Mouse (Mus musculus) megakaryocyte, embryonic 14.5 days (primary cell): Measurements from ENCODE around the gene St6gal1.

Experiments
- FLI1 ChIP-seq: IDR thresholded peaks from 2 replicates; pipeline ENCODE4 v1.6.1; 2012; ENCODE audit warnings: low read length, inconsistent platforms, mixed read lengths
- GATA1 ChIP-seq: IDR thresholded peaks from 3 replicates; pipeline ENCODE4 v1.6.1; 2012; ENCODE audit warnings: mixed read lengths, low read length, inconsistent platforms, borderline replicate concordance

DNA sequence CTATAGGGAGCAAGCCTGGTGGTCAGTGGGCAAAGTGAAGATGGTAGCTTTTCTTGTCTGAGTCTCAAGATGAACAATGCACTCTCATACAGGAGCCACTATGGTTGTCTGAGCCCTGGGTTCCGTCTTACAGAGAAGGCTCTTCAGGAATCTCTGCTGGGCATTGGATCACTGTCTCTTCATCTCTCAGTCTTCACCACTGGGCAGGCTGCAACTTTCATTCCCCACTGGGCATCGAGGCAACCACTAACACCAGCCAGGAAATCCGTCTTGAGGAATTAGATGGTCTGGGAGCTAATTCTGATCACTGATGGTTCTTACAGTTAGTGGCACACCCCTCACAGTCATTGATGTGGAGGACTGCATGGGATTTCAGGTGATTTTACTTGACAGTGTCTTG is 73.9 kb downstream of the St6gal1 start:
- TF ChIP-seq GATA1 = no peak
- TF ChIP-seq FLI1 = no peak
